Mouse (Mus musculus) retina, postnatal 7 days (tissue): ENCODE measurements around the gene Vmn1r228.

Source experiments
- DNase-seq: peaks from one replicate; pipeline ENCODE4 v3.0.0-alpha.2; 2012; ENCODE audit warnings: low read depth, low spot score

Vmn1r228 gene

GRCm38 (mm10) chr17:20786057-20786456 is at the start of gene Vmn1r228:
TSS of gene Vmn1r228 (minus strand) at chr17:20786157.
- no peak for DNase-seq

DNA sequence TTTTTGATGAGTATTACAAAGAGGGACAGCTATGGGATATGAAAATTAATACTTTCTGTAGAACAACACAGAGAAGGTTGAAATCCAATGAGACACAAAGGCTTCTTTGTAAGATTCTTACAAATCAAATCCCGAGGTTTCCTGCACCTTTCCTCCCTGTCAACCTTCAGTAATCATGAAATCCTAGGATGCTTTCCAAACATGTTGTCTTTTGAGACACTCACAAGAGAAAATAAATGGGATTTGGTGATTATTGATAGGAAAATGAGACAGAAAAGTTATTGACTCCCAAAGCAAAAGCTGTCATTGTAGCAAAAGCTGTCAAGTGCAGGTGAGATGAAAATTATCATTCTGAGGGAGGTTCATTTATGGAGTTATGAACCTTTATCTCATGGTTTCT is 25.3 kb upstream of the Vmn1r228 start, which contains the start of gene Vmn1r229:
TSS of gene Vmn1r229 (plus strand) at position 301 of the 400 bp plus-strand sequence.
- DNase-seq, result no peak

GRCm38 (mm10) chr17:20729543-20729942 is 56.4 kb downstream of the Vmn1r228 start, which contains the start of gene Vmn1r227:
TSS of gene Vmn1r227 (plus strand) at chr17:20729843.
- no peak for DNase-seq
